Mouse (Mus musculus) heart, adult 2 months (tissue): Measurements from ENCODE around the gene Adssl1.

ENCODE experiments used
- CTCF ChIP-seq: fragments of 200-600 bp; IDR thresholded peaks from 2 replicates; pipeline ENCODE4 v1.8.1; 2022; ENCODE audit warnings: antibody characterized with exemption, mild to moderate bottlenecking, moderate library complexity
- POLR2A ChIP-seq: fragments of 200-500 bp; IDR thresholded peaks from 2 replicates; pipeline ENCODE4 v1.6.1; 2011; ENCODE audit warnings: mild to moderate bottlenecking, low read depth, low read length, control low read depth; ENCODE audit not compliant: insufficient read depth

DNA sequence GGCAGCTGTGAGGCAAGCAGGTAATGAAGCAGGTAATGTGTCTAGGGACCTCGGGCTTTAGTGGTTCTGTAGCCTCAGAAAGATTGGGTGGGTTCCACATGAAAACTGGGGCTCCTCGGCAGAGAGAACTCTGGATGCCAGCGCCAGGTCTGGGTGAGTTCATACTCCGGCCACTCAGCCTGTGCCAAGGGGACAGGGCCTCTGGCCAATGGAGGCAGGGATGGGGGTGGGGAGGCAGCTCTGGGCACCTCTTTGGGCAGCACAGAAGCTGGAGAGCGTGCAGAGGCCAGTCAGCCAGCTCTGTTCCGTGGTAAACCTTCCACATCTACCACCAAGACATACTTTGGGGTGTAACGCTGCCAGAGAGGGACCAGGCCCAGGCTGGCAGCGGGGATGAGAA is 22.2 kb upstream of the Adssl1 start:
- TF ChIP-seq CTCF (no peak), POLR2A (no peak)
